Mouse (Mus musculus): ENCODE measurements around the gene Itprid1. TPM values are rescaled to one million over a fixed set of nuclear protein-coding genes. Genes with fewer than 3 reads are reported as not detected.

The Itprid1 gene
- polyA plus RNA-seq (2012; rRNA removed) (not detected in 2 replicates), polyA plus RNA-seq (2014; fragmentation: Nextera tagmentation; extraction: Ambion mirVana) (not detected in 2 replicates)

- ATAC-seq (ENCODE audit: insufficient read depth) (no peak), DNase-seq (ENCODE audit: low read depth in 3 of 3, low spot score in 3 of 3) (no peak)
- 56% methylated on average over 8 of the region's 8 CpGs for WGBS (ENCODE audit: insufficient replicate concordance)
Measured at GRCm38 (mm10) chr6:55836650-55837320, at the start of gene Itprid1. Gene Itprid1 (plus strand): TSS chr6:55836895.

GRCm38 (mm10) chr6:55789557-55789956, 47.1 kb upstream of the Itprid1 start:
- no peak for TF ChIP-seq EP300 (IDR thresholded peaks at IDR 0.05; ENCODE audit: low read depth)
- TF ChIP-seq CTCF (IDR thresholded peaks at IDR 0.05; ENCODE audit: low read depth) = no peak
- H3K36me3 ChIP-seq (replicated peaks; ENCODE audit: control insufficient read depth, insufficient read depth, low read depth) = no peaks in the 10 kb centered on the region
- 3% methylated on average over 1 of the region's 1 CpGs for WGBS (ENCODE audit: insufficient replicate concordance)
- H3K27ac ChIP-seq = no peak overlapping the region
- no peak for ATAC-seq (ENCODE audit: insufficient read depth)
- no peak overlapping the region for H3K4me2 ChIP-seq (ENCODE audit: low read depth)
- no peaks in the 10 kb centered on the region for H3K27me3 ChIP-seq (ENCODE audit: control insufficient read depth, insufficient read depth, low read length)
- no peaks in the 10 kb centered on the region for H3K4me1 ChIP-seq (replicated peaks; ENCODE audit: control insufficient read depth in 2 of 2, insufficient read depth in 2 of 2, low read length in 1 of 2)
- no peak for DNase-seq (ENCODE audit: low read depth in 3 of 3, low spot score in 3 of 3)
- H3K4me3 ChIP-seq (ENCODE audit: insufficient read depth in 1 of 2, low read depth in 2 of 2, low read length in 2 of 2) = no peak overlapping the region
- H3K9me3 ChIP-seq (ENCODE audit: control insufficient read depth, low read length) = no peaks in the 10 kb centered on the region
- H3K9ac ChIP-seq (replicated peaks) = no peak overlapping the region

More at GRCm38 (mm10) chr6:55836650-55837320, at the start of gene Itprid1:
- H3K4me1 ChIP-seq (replicated peaks; ENCODE audit: control insufficient read depth in 2 of 2, insufficient read depth in 2 of 2, low read length in 1 of 2) = no peaks in the 10 kb centered on the region
- H3K27ac ChIP-seq = no peak within 1 kb of the TSS
- H3K36me3 ChIP-seq (replicated peaks; ENCODE audit: control insufficient read depth, insufficient read depth, low read depth) = no peaks in the 10 kb centered on the region
- H3K4me2 ChIP-seq (ENCODE audit: low read depth) = no peak within 1 kb of the TSS
- TF ChIP-seq CTCF (IDR thresholded peaks at IDR 0.05; ENCODE audit: low read depth) (no peak), EP300 (IDR thresholded peaks at IDR 0.05; ENCODE audit: low read depth) (no peak)
- H3K4me3 ChIP-seq (ENCODE audit: insufficient read depth in 1 of 2, low read depth in 2 of 2, low read length in 2 of 2) = no peak within 1 kb of the TSS
- no peaks in the 10 kb centered on the region for H3K9me3 ChIP-seq (ENCODE audit: control insufficient read depth, low read length)
- no peaks in the 10 kb centered on the region for H3K27me3 ChIP-seq (ENCODE audit: control insufficient read depth, insufficient read depth, low read length)
- H3K9ac ChIP-seq (replicated peaks) = no peak within 1 kb of the TSS

- no peak overlapping the region for H3K27ac ChIP-seq
- no peaks in the 10 kb centered on the region for H3K9me3 ChIP-seq (ENCODE audit: control insufficient read depth, low read length)
- no peaks in the 10 kb centered on the region for H3K4me1 ChIP-seq (replicated peaks; ENCODE audit: control insufficient read depth in 2 of 2, insufficient read depth in 2 of 2, low read length in 1 of 2)
- no peaks in the 10 kb centered on the region for H3K27me3 ChIP-seq (ENCODE audit: control insufficient read depth, insufficient read depth, low read length)
- no peak for ATAC-seq (ENCODE audit: insufficient read depth)
- TF ChIP-seq CTCF (IDR thresholded peaks at IDR 0.05; ENCODE audit: low read depth) = no peak
- TF ChIP-seq EP300 (IDR thresholded peaks at IDR 0.05; ENCODE audit: low read depth) = no peak
- DNase-seq (ENCODE audit: low read depth in 3 of 3, low spot score in 3 of 3) = no peak
- WGBS (ENCODE audit: insufficient replicate concordance) = 36% methylated on average over 6 of the region's 6 CpGs
- H3K9ac ChIP-seq (replicated peaks) = no peak overlapping the region
- no peak overlapping the region for H3K4me3 ChIP-seq (ENCODE audit: insufficient read depth in 1 of 2, low read depth in 2 of 2, low read length in 2 of 2)
- H3K36me3 ChIP-seq (replicated peaks; ENCODE audit: control insufficient read depth, insufficient read depth, low read depth) = no peaks in the 10 kb centered on the region
- no peak overlapping the region for H3K4me2 ChIP-seq (ENCODE audit: low read depth)
Measured at GRCm38 (mm10) chr6:55791852-55792496, 44.7 kb upstream of the Itprid1 start.

- DNase-seq (ENCODE audit: low read depth in 3 of 3, low spot score in 3 of 3) (no peak), ATAC-seq (ENCODE audit: insufficient read depth) (no peak)
- Histone ChIP-seq H3K9ac (replicated peaks) (no peak overlapping the region), H3K36me3 (replicated peaks; ENCODE audit: control insufficient read depth, insufficient read depth, low read depth) (no peaks in the 10 kb centered on the region), H3K9me3 (ENCODE audit: control insufficient read depth, low read length) (no peaks in the 10 kb centered on the region), H3K27me3 (ENCODE audit: control insufficient read depth, insufficient read depth, low read length) (no peaks in the 10 kb centered on the region), H3K4me2 (ENCODE audit: low read depth) (no peak overlapping the region), H3K4me1 (replicated peaks; ENCODE audit: control insufficient read depth in 2 of 2, insufficient read depth in 2 of 2, low read length in 1 of 2) (no peaks in the 10 kb centered on the region), H3K4me3 (ENCODE audit: insufficient read depth in 1 of 2, low read depth in 2 of 2, low read length in 2 of 2) (no peak overlapping the region), H3K27ac (no peak overlapping the region)
- TF ChIP-seq EP300 (IDR thresholded peaks at IDR 0.05; ENCODE audit: low read depth) (no peak), CTCF (IDR thresholded peaks at IDR 0.05; ENCODE audit: low read depth) (no peak)
- 55% methylated on average over 8 of the region's 8 CpGs for WGBS (ENCODE audit: insufficient replicate concordance)
Measured at GRCm38 (mm10) chr6:55792536-55792935, 44.2 kb upstream of the Itprid1 start.

- no peak for ATAC-seq (ENCODE audit: insufficient read depth)
- Histone ChIP-seq H3K4me2 (ENCODE audit: low read depth) (no peak overlapping the region), H3K9me3 (ENCODE audit: control insufficient read depth, low read length) (no peaks in the 10 kb centered on the region), H3K36me3 (replicated peaks; ENCODE audit: control insufficient read depth, insufficient read depth, low read depth) (no peaks in the 10 kb centered on the region), H3K4me1 (replicated peaks; ENCODE audit: control insufficient read depth in 2 of 2, insufficient read depth in 2 of 2, low read length in 1 of 2) (no peaks in the 10 kb centered on the region), H3K27me3 (ENCODE audit: control insufficient read depth, insufficient read depth, low read length) (no peaks in the 10 kb centered on the region), H3K4me3 (ENCODE audit: insufficient read depth in 1 of 2, low read depth in 2 of 2, low read length in 2 of 2) (no peak overlapping the region), H3K27ac (no peak overlapping the region), H3K9ac (replicated peaks) (no peak overlapping the region)
- TF ChIP-seq CTCF (IDR thresholded peaks at IDR 0.05; ENCODE audit: low read depth) (no peak), EP300 (IDR thresholded peaks at IDR 0.05; ENCODE audit: low read depth) (no peak)
- WGBS (ENCODE audit: insufficient replicate concordance) = 19% methylated on average over 1 of the region's 1 CpGs
- no peak for DNase-seq (ENCODE audit: low read depth in 3 of 3, low spot score in 3 of 3)
Measured at GRCm38 (mm10) chr6:55802686-55803085, 34.0 kb upstream of the Itprid1 start.
